Mouse (Mus musculus) CH12.LX (cell line): Measurements from ENCODE around the gene Fmo4.

ENCODE experiments used
- CHD1 ChIP-seq: IDR thresholded peaks from 2 replicates; pipeline ENCODE4 v1.6.1; 2012; ENCODE audit warnings: low read depth, low read length, improper control_type of control experiment, inconsistent platforms
- CTCF ChIP-seq, 2 experiments: IDR thresholded peaks in 1 of 2; conservative IDR thresholded peaks in 1 of 2; 2 replicates each; pipeline ENCODE4 v1.5.1; 2011 to 2012; ENCODE audit warnings: low read depth in 2 of 2, low read length in 2 of 2, improper control_type of control experiment in 1 of 2, inconsistent platforms in 1 of 2, mild to moderate bottlenecking in 1 of 2, moderate library complexity in 1 of 2
- EP300 ChIP-seq: IDR thresholded peaks from 2 replicates; pipeline ENCODE4 v1.6.1; 2011; ENCODE audit warnings: low read length, improper control_type of control experiment
- HCFC1 ChIP-seq: IDR thresholded peaks from 2 replicates; pipeline ENCODE4 v1.6.1; 2012; ENCODE audit warnings: low read depth, mild to moderate bottlenecking, inconsistent platforms, low read length, improper control_type of control experiment
- MAX ChIP-seq: IDR thresholded peaks from 2 replicates; pipeline ENCODE4 v1.6.1; 2011; ENCODE audit warnings: low read length, improper control_type of control experiment
- MXI1 ChIP-seq: IDR thresholded peaks from 2 replicates; pipeline ENCODE4 v1.6.1; 2011; ENCODE audit warnings: mild to moderate bottlenecking, low read depth, low read length, improper control_type of control experiment
- POLR2A ChIP-seq: IDR thresholded peaks from 2 replicates; pipeline ENCODE4 v1.6.1; 2011; ENCODE audit warnings: low read depth, mild to moderate bottlenecking, improper control_type of control experiment, low read length
- RCOR1 ChIP-seq: conservative IDR thresholded peaks from 2 replicates; pipeline ENCODE4 v1.6.1; 2012; ENCODE audit warnings: low read depth, mild to moderate bottlenecking, inconsistent platforms, low read length, improper control_type of control experiment
- SIN3A ChIP-seq: IDR thresholded peaks from 2 replicates; pipeline ENCODE4 v1.6.1; 2012; ENCODE audit warnings: low read length, improper control_type of control experiment, inconsistent platforms
- TBP ChIP-seq: conservative IDR thresholded peaks from 2 replicates; pipeline ENCODE4 v1.6.1; 2011; ENCODE audit warnings: low read depth, low read length, improper control_type of control experiment
- USF1 ChIP-seq: IDR thresholded peaks from 2 replicates; pipeline ENCODE4 v1.6.1; 2014; ENCODE audit warnings: low read depth, mild to moderate bottlenecking, inconsistent platforms, low read length, improper control_type of control experiment
- ZC3H11A ChIP-seq: IDR thresholded peaks from 2 replicates; pipeline ENCODE4 v1.6.1; 2012; ENCODE audit warnings: low read depth, mild to moderate bottlenecking, inconsistent platforms, low read length, improper control_type of control experiment
- ZKSCAN1 ChIP-seq: IDR thresholded peaks from 2 replicates; pipeline ENCODE4 v1.6.1; 2012; ENCODE audit warnings: low read depth, inconsistent platforms, low read length, improper control_type of control experiment, borderline replicate concordance
- ZNF384 ChIP-seq: IDR thresholded peaks from 2 replicates; pipeline ENCODE4 v1.6.1; 2012; ENCODE audit warnings: low read depth, low read length, improper control_type of control experiment, inconsistent platforms

DNA sequence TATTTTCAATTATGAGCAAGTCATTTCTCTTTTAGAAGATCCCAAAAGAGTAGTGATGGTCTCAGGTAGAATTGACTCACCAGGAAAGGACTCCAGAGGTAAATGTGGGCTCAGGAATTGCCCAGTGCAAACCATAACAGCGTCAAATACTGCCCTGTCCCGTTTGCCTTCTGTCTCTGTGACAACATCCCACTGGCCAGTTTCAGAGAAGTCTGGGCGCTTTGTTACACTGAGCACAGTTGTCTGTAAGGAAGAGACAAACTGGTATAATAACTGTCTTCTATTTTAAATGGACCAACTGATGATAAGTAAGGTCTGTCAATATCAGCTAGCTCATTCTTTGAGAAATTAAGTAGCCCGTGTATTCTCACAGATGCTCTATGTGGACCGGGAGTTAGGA lies 6.3 kb downstream of the Fmo4 start:
- TF ChIP-seq MXI1 = no peak
- TF ChIP-seq USF1 = no peak
- TF ChIP-seq POLR2A = no peak
- no peak for TF ChIP-seq MAX
- no peak for TF ChIP-seq CHD1
- no peak for TF ChIP-seq TBP
- no peak for TF ChIP-seq CTCF (conservative IDR thresholded peaks at IDR 0.05 in 1 of 2, IDR thresholded peaks at IDR 0.05 in 1 of 2; ENCODE audit: low read depth in 2 of 2, low read length in 2 of 2)
- TF ChIP-seq SIN3A = no peak
- TF ChIP-seq ZNF384 = no peak
- no peak for TF ChIP-seq ZKSCAN1
- TF ChIP-seq RCOR1 = no peak
- no peak for TF ChIP-seq EP300
- TF ChIP-seq ZC3H11A = no peak
- TF ChIP-seq HCFC1 = no peak
